Mouse (Mus musculus): ENCODE results near the gene 2410131K14Rik.

DNA sequence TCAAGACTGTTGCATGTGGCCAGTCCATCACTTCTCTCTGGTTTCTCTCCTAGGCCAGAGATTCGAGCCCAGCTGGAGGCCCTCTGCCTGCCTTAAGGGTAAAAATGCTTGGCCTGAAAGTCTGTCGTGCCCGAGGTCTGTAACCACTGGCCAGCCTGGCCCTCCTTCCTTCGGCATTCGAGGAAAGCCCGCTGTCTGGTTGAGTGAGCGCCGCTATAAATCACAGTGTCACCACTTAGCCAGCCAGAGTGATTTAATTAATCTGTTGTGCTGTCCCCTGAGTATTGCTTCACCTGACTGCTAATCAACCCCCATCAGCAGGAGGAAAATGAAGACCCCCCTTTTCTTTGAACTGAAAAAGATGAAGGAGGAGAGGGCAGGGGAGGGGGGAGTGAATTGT, 31.7 kb downstream of the 2410131K14Rik start:
- TF ChIP-seq MAFK (IDR thresholded peaks at IDR 0.05; ENCODE audit: borderline replicate concordance, low read depth, low read length) (no peak), USF1 (IDR thresholded peaks at IDR 0.05; ENCODE audit: low read depth, low read length) (no peak), UBTF (IDR thresholded peaks at IDR 0.05; ENCODE audit: borderline replicate concordance, insufficient read depth, low read depth, low read length) (no peak), JUND (IDR thresholded peaks at IDR 0.05; ENCODE audit: low read depth, low read length) (no peak), HCFC1 (IDR thresholded peaks at IDR 0.05; ENCODE audit: low read depth, low read length) (no peak), RAD21 (IDR thresholded peaks at IDR 0.05; ENCODE audit: low read depth, low read length) (no peak)
